Mouse (Mus musculus) MEL (cell line): ENCODE data around the gene Asxl2. TPM values are rescaled to one million over a fixed set of nuclear protein-coding genes. Genes with fewer than 3 reads are reported as not detected.

ENCODE experiments used
- DNase-seq: peaks from one replicate; pipeline ENCODE4 v3.0.0; 2011; ENCODE audit warnings: low read depth, low spot score
- H3K27ac ChIP-seq: 2 replicates; pipeline ENCODE4 v1.5.1; 2012; ENCODE audit warnings: low read depth, mild to moderate bottlenecking, control low read depth, low read length, moderate library complexity; ENCODE audit not compliant: control insufficient read depth
- H3K27me3 ChIP-seq, 2 experiments: fragments of 150-350 bp in 1 of 2; sonication (generic) in 1 of 2; 2 replicates each; pipeline ENCODE4 v1.6.1; 2012; ENCODE audit warnings: low read length in 2 of 2, mild to moderate bottlenecking in 2 of 2, improper control_type of control experiment in 1 of 2, moderate library complexity in 1 of 2; ENCODE audit not compliant: insufficient read depth in 2 of 2, control insufficient read depth in 1 of 2
- H3K36me3 ChIP-seq, 2 experiments: 2 replicates each; pipeline ENCODE4 v1.6.1; 2012 to 2014; ENCODE audit warnings: low read length in 2 of 2, improper control_type of control experiment in 1 of 2, inconsistent platforms in 1 of 2, mild to moderate bottlenecking in 1 of 2; ENCODE audit not compliant: insufficient read depth in 2 of 2, control insufficient read depth in 1 of 2
- H3K4me1 ChIP-seq, 2 experiments: fragments of 150-350 bp in 1 of 2; sonication (generic) in 1 of 2; 2 replicates each; pipeline ENCODE4 v1.6.1; 2012; ENCODE audit warnings: low read length in 2 of 2, improper control_type of control experiment in 1 of 2, mild to moderate bottlenecking in 1 of 2; ENCODE audit not compliant: insufficient read depth in 2 of 2, control insufficient read depth in 1 of 2
- H3K4me3 ChIP-seq, 2 experiments: fragments of 150-350 bp in 1 of 2; sonication (generic) in 1 of 2; 2 replicates each; pipeline ENCODE4 v1.5.1; 2012; ENCODE audit warnings: low read depth in 2 of 2, low read length in 2 of 2, mild to moderate bottlenecking in 2 of 2, moderate library complexity in 2 of 2, control low read depth in 1 of 2, improper control_type of control experiment in 1 of 2; ENCODE audit not compliant: control insufficient read depth in 1 of 2, insufficient read depth in 1 of 2
- H3K79me2 ChIP-seq: 2 replicates; pipeline ENCODE4 v1.6.1; 2012; ENCODE audit warnings: mild to moderate bottlenecking, low read length, moderate library complexity; ENCODE audit not compliant: control insufficient read depth, poor library complexity, insufficient read depth
- H3K9ac ChIP-seq: 2 replicates; pipeline ENCODE4 v1.6.1; 2012; ENCODE audit warnings: low read depth, mild to moderate bottlenecking, control low read depth, low read length, moderate library complexity; ENCODE audit not compliant: control insufficient read depth, poor library complexity, severe bottlenecking
- H3K9me3 ChIP-seq: fragments of 150-350 bp; sonication (generic); replicated peaks from 2 replicates; pipeline ENCODE4 v1.6.1; 2012; ENCODE audit warnings: mild to moderate bottlenecking, low read length, improper control_type of control experiment, moderate library complexity; ENCODE audit not compliant: insufficient read depth
- CHD1 ChIP-seq: IDR thresholded peaks from 2 replicates; pipeline ENCODE4 v1.6.1; 2012; ENCODE audit warnings: low read depth, mild to moderate bottlenecking, inconsistent platforms, low read length, improper control_type of control experiment
- E2F4 ChIP-seq: IDR thresholded peaks from 2 replicates; pipeline ENCODE4 v1.6.1; 2011; ENCODE audit warnings: low read depth, low read length, improper control_type of control experiment, borderline replicate concordance
- ELF1 ChIP-seq: IDR thresholded peaks from 2 replicates; pipeline ENCODE4 v1.6.1; 2014; ENCODE audit warnings: low read depth, mild to moderate bottlenecking, inconsistent platforms, low read length, improper control_type of control experiment, moderate library complexity
- ETS1 ChIP-seq: IDR thresholded peaks from 2 replicates; pipeline ENCODE4 v1.6.1; 2012; ENCODE audit warnings: low read depth, mild to moderate bottlenecking, inconsistent platforms, low read length, improper control_type of control experiment, moderate library complexity
- HCFC1 ChIP-seq: IDR thresholded peaks from 2 replicates; pipeline ENCODE4 v1.6.1; 2012; ENCODE audit warnings: low read depth, mild to moderate bottlenecking, inconsistent platforms, low read length, improper control_type of control experiment, moderate library complexity
- JUND ChIP-seq: IDR thresholded peaks from 2 replicates; pipeline ENCODE4 v1.6.1; 2011; ENCODE audit warnings: low read depth, mild to moderate bottlenecking, improper control_type of control experiment, low read length
- KAT2A ChIP-seq: conservative IDR thresholded peaks from 2 replicates; pipeline ENCODE4 v1.6.1; 2012; ENCODE audit warnings: low read depth, low read length, improper control_type of control experiment, inconsistent platforms
- MAFK ChIP-seq: IDR thresholded peaks from 2 replicates; pipeline ENCODE4 v1.6.1; 2011; ENCODE audit warnings: low read depth, mild to moderate bottlenecking, low read length, improper control_type of control experiment, borderline replicate concordance
- MAX ChIP-seq: IDR thresholded peaks from 2 replicates; pipeline ENCODE4 v1.6.1; 2011; ENCODE audit warnings: low read length, improper control_type of control experiment
- MEF2A ChIP-seq: IDR thresholded peaks from 2 replicates; pipeline ENCODE4 v1.6.1; 2014; ENCODE audit warnings: low read depth, mild to moderate bottlenecking, inconsistent platforms, low read length, improper control_type of control experiment; ENCODE audit not compliant: poor library complexity, insufficient replicate concordance, severe bottlenecking; ENCODE audit errors: extremely low read depth
- MXI1 ChIP-seq: IDR thresholded peaks from 2 replicates; pipeline ENCODE4 v1.6.1; 2011; ENCODE audit warnings: mild to moderate bottlenecking, low read depth, low read length, improper control_type of control experiment
- MYC ChIP-seq: IDR thresholded peaks from 2 replicates; pipeline ENCODE4 v1.6.1; 2011; ENCODE audit warnings: low read depth, mild to moderate bottlenecking, low read length, improper control_type of control experiment, moderate library complexity
- NELFE ChIP-seq: IDR thresholded peaks from 2 replicates; pipeline ENCODE4 v1.6.1; 2011; ENCODE audit warnings: low read depth, low read length, improper control_type of control experiment
- NRF1 ChIP-seq: IDR thresholded peaks from 2 replicates; pipeline ENCODE4 v1.6.1; 2014; ENCODE audit warnings: low read depth, mild to moderate bottlenecking, inconsistent platforms, low read length, improper control_type of control experiment, moderate library complexity; ENCODE audit not compliant: poor library complexity, insufficient read depth, severe bottlenecking
- POLR2A ChIP-seq, 2 experiments: IDR thresholded peaks; 2 replicates each; pipeline ENCODE4 v1.6.1; 2011 to 2012; ENCODE audit warnings: low read length in 2 of 2, mild to moderate bottlenecking in 2 of 2, control low read depth in 1 of 2, improper control_type of control experiment in 1 of 2, low read depth in 1 of 2, moderate library complexity in 1 of 2; ENCODE audit not compliant: control insufficient read depth in 1 of 2, insufficient read depth in 1 of 2, poor library complexity in 1 of 2
- POLR2AphosphoS5 ChIP-seq: IDR thresholded peaks from 2 replicates; pipeline ENCODE4 v1.6.1; 2012; ENCODE audit warnings: low read depth, borderline replicate concordance, mild to moderate bottlenecking, inconsistent platforms, low read length, moderate library complexity, mixed read lengths
- RAD21 ChIP-seq: IDR thresholded peaks from 2 replicates; pipeline ENCODE4 v1.6.1; 2011; ENCODE audit warnings: mild to moderate bottlenecking, low read depth, low read length, improper control_type of control experiment
- RCOR1 ChIP-seq: IDR thresholded peaks from 2 replicates; pipeline ENCODE4 v1.6.1; 2012; ENCODE audit warnings: low read depth, mild to moderate bottlenecking, inconsistent platforms, low read length, improper control_type of control experiment
- SMC3 ChIP-seq: IDR thresholded peaks from 2 replicates; pipeline ENCODE4 v1.6.1; 2011; ENCODE audit warnings: low read depth, low read length, improper control_type of control experiment
- TBP ChIP-seq: IDR thresholded peaks from 2 replicates; pipeline ENCODE4 v1.8.0; 2011; ENCODE audit warnings: low read depth, low read length, improper control_type of control experiment
- TCF12 ChIP-seq: IDR thresholded peaks from 2 replicates; pipeline ENCODE4 v1.6.1; 2014; ENCODE audit warnings: low read depth, mild to moderate bottlenecking, inconsistent platforms, low read length, improper control_type of control experiment, moderate library complexity
- UBTF ChIP-seq: IDR thresholded peaks from 2 replicates; pipeline ENCODE4 v1.6.1; 2012; ENCODE audit warnings: low read depth, mild to moderate bottlenecking, inconsistent platforms, low read length, improper control_type of control experiment, moderate library complexity, borderline replicate concordance; ENCODE audit not compliant: insufficient read depth
- USF1 ChIP-seq: IDR thresholded peaks from 2 replicates; pipeline ENCODE4 v1.6.1; 2014; ENCODE audit warnings: low read depth, mild to moderate bottlenecking, inconsistent platforms, low read length, improper control_type of control experiment, moderate library complexity
- USF2 ChIP-seq, 2 experiments: IDR thresholded peaks; 2 replicates each; pipeline ENCODE4 v1.6.1; 2011 to 2012; ENCODE audit warnings: improper control_type of control experiment in 2 of 2, low read length in 2 of 2, borderline replicate concordance in 1 of 2, inconsistent platforms in 1 of 2, low read depth in 1 of 2, mild to moderate bottlenecking in 1 of 2; ENCODE audit not compliant: insufficient read depth in 1 of 2
- ZC3H11A ChIP-seq: IDR thresholded peaks from 2 replicates; pipeline ENCODE4 v1.6.1; 2012; ENCODE audit warnings: low read depth, mild to moderate bottlenecking, inconsistent platforms, low read length, improper control_type of control experiment
- ZKSCAN1 ChIP-seq: IDR thresholded peaks from 2 replicates; pipeline ENCODE4 v1.6.1; 2012; ENCODE audit warnings: low read depth, mild to moderate bottlenecking, inconsistent platforms, low read length, improper control_type of control experiment, moderate library complexity
- ZMIZ1 ChIP-seq: IDR thresholded peaks from 2 replicates; pipeline ENCODE4 v1.6.1; 2012; ENCODE audit warnings: low read depth, mild to moderate bottlenecking, inconsistent platforms, low read length, improper control_type of control experiment, moderate library complexity
- ZNF384 ChIP-seq: IDR thresholded peaks from 2 replicates; pipeline ENCODE4 v1.6.1; 2012; ENCODE audit warnings: low read depth, mild to moderate bottlenecking, inconsistent platforms, low read length, improper control_type of control experiment
- polyA plus RNA-seq, 2 experiments: library from polyadenylated mRNA; stranded (reverse) in 1 of 2; unstranded in 1 of 2; fragments of >175 nt in 1 of 2; fragments of >200 nt in 1 of 2; gene quantifications; 2 replicates each; pipeline versions ENCODE4 v1.2.1 to v1.2.4; 2012; ENCODE audit warnings: low replicate concordance in 2 of 2, low read depth in 1 of 2; ENCODE audit not compliant: insufficient read length in 2 of 2, insufficient read depth in 1 of 2, missing spikeins in 1 of 2
- total RNA-seq: library from RNA; depleted of rRNA; stranded (reverse); fragments of 300-350 nt; gene quantifications from 2 replicates; pipeline ENCODE4 v1.2.3, GENCODE M21; 2012

Gene Asxl2
- total and polyA plus RNA-seq, 3 experiments: 18.8 to 62.0 (median 26.2) TPM

- H3K27me3 ChIP-seq: no peaks in the 10 kb centered on the region
- no peak overlapping the region for H3K4me3 ChIP-seq
- TF ChIP-seq ELF1 (no peak), SMC3 (no peak), ZNF384 (no peak), POLR2AphosphoS5 (no peak), ZKSCAN1 (no peak), ZMIZ1 (no peak), MAX (no peak), CHD1 (no peak), USF1 (no peak), HCFC1 (no peak), MAFK (no peak), MXI1 (no peak), NELFE (no peak), RAD21 (no peak)
- DNase-seq: no peak
- peaks cover 6% of the 10 kb centered on the region; the same call in 1 of the 2 replicates for H3K79me2 ChIP-seq
- no peak overlapping the region for H3K9ac ChIP-seq
- H3K9me3 ChIP-seq: no peaks in the 10 kb centered on the region
- H3K27ac ChIP-seq: no peak overlapping the region
- peaks cover 2 to 8% of the 10 kb centered on the region in 2 experiments for H3K36me3 ChIP-seq
- H3K4me1 ChIP-seq: peaks cover 0 to 2% of the 10 kb centered on the region in 2 experiments; a peak in 1 of 4 replicates
These were observed 7.9 kb upstream of the Asxl2 start for GRCm38 (mm10) chr12:3418761-3419160.

DNA sequence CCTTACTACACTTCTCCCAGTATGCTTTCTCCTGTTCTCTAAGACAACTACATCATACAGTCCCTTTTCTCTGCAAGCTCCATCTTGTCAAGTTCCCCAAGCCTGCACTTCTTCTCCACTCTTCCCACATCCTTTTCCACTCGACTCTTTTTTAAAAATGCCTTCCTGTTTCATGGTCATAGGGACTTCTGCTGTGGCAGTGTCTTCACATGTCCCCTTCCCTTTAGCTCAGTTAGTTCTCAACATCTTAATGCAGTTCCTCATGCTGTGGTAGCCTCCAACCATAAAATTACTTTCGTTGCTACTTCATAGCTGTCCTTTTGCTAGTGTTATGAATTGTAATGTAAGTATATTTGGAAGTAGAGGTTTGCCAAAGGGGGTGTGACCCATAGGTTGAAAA lies 6.1 kb upstream of the Asxl2 start:
- Histone ChIP-seq H3K9me3 (no peaks in the 10 kb centered on the region), H3K36me3 (peaks cover 2 to 17% of the 10 kb centered on the region in 2 experiments), H3K27ac (no peak overlapping the region), H3K79me2 (peaks cover 19% of the 10 kb centered on the region), H3K4me3 (no peak overlapping the region), H3K4me1 (peaks cover 2 to 13% of the 10 kb centered on the region in 2 experiments; a peak in 2 of 4 replicates), H3K9ac (no peak overlapping the region), H3K27me3 (no peaks in the 10 kb centered on the region)
- no peak for DNase-seq
- TF ChIP-seq RAD21 (no peak), JUND (no peak), POLR2A (IDR thresholded peaks at IDR 0.05; ENCODE audit: control insufficient read depth in 1 of 2, insufficient read depth in 1 of 2, low read depth in 1 of 2, low read length in 2 of 2, poor library complexity in 1 of 2) (no peak), TCF12 (no peak), USF2 (IDR thresholded peaks at IDR 0.05; ENCODE audit: borderline replicate concordance in 1 of 2, insufficient read depth in 1 of 2, low read depth in 1 of 2, low read length in 2 of 2) (no peak), ZC3H11A (no peak), ZMIZ1 (no peak), UBTF (no peak), MYC (no peak), NRF1 (no peak), TBP (no peak), RCOR1 (no peak), ETS1 (no peak), MEF2A (no peak), USF1 (no peak), SMC3 (no peak), KAT2A (no peak), E2F4 (no peak)
